Mouse (Mus musculus) testis, adult 2 months (tissue): ENCODE results near the gene Tgfb1.

Experiments
- CTCF ChIP-seq: fragments of 200-500 bp; IDR thresholded peaks from 2 replicates; pipeline ENCODE4 v1.5.1; 2012; ENCODE audit warnings: low read depth, mild to moderate bottlenecking, inconsistent platforms, low read length, moderate library complexity; ENCODE audit not compliant: control insufficient read depth, insufficient read depth, insufficient replicate concordance
- POLR2A ChIP-seq: fragments of 200-500 bp; IDR thresholded peaks from 2 replicates; pipeline ENCODE4 v1.6.1; 2012; ENCODE audit warnings: low read depth, mild to moderate bottlenecking, inconsistent platforms, low read length, moderate library complexity; ENCODE audit not compliant: control insufficient read depth

GRCm38 (mm10) chr7:25679971-25680370 is 6.8 kb upstream of the Tgfb1 start:
- no peak for TF ChIP-seq POLR2A
- no peak for TF ChIP-seq CTCF
